Mouse (Mus musculus) central nervous system, embryonic 18 days (tissue): ENCODE measurements around the gene Dars2. TPM values are rescaled to one million over a fixed set of nuclear protein-coding genes. Genes with fewer than 3 reads are reported as not detected.

ENCODE experiments used
- polyA plus RNA-seq: library from polyadenylated mRNA; depleted of rRNA; stranded (reverse); fragments of >200 nt; gene quantifications from 2 replicates; pipeline ENCODE4 v1.2.3, GENCODE M21; 2012; rRNA removed

The Dars2 gene
- 20.1 and 21.3 TPM in 2 replicates for polyA plus RNA-seq

GRCm38 (mm10) chr1:161070352-161071271, at the start of gene Dars2, which contains the start of gene Cenpl:
TSS of gene Dars2 (minus strand) at chr1:161070658.
TSS of gene Cenpl (plus strand) at chr1:161070713.

GRCm38 (mm10) chr1:161034435-161035280, 35.8 kb downstream of the Dars2 start, which contains the start of gene Zbtb37:
TSS of gene Zbtb37 (minus strand) at chr1:161034849.

Other genes starting within 250 kb of the Dars2 start
- gene Rc3h1, start 164.2 kb downstream of the Dars2 start, polyA plus RNA-seq = 10.7 and 11.4 TPM in 2 replicates
- gene Serpinc1, start 92.1 kb downstream of the Dars2 start, polyA plus RNA-seq = 0.35 and 0.48 TPM in 2 replicates
- 9.4 and 9.7 TPM in 2 replicates for gene Zbtb37, start 35.8 kb downstream of the Dars2 start, polyA plus RNA-seq
- gene Cenpl, start 55 bp upstream of the Dars2 start, polyA plus RNA-seq = 5.2 and 5.8 TPM in 2 replicates
- gene Klhl20, start 60.9 kb upstream of the Dars2 start, polyA plus RNA-seq = 18.0 TPM in 2 replicates
- gene Ankrd45, start 72.0 kb upstream of the Dars2 start, polyA plus RNA-seq = 31.6 and 31.8 TPM in 2 replicates
- gene Tex50, start 88.7 kb upstream of the Dars2 start, polyA plus RNA-seq = not detected in 2 replicates
- 87.4 and 93.6 TPM in 2 replicates for gene Prdx6, start 180.6 kb upstream of the Dars2 start, polyA plus RNA-seq